Comparison of ENCODE assay signal across 16 mouse cellular contexts in the genomic region with DNA sequence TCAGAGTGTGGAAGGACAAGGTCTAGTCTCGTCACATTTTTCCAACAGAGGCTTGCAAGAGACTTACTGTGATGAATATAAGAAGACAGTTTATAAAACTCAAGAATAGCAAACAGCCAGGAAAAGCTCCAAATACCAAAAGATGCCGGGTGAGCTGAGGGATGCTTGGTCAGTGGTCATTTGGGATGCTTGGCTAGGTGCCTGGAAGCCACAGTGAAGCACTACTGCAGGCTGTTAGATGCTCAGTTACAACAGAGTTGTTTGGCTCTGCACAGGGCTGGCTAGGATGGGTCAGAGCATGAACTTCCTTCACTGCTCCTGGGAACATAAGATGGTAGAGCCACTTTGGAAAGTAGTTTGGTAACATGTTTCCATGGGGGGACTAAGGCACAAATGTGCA.
"Had no signal": no experiment of that assay in that cellular context is flagged by ENCODE, and none has a peak within 500 bp of the region (broad histone marks: within the 10 kb centered on the region; RNA-seq: fewer than 3 reads in every experiment).

No protein-coding gene starts in this region.

- H3K9ac ChIP-seq: kidney, embryonic 15.5 days; liver, embryonic 13.5 days; midbrain, embryonic 15.5 days; neural tube, embryonic 13.5 days had no signal

- H3K4me1 ChIP-seq: kidney, embryonic 15.5 days; midbrain, embryonic 15.5 days; neural tube, embryonic 13.5 days had no signal

- H3K27ac ChIP-seq: kidney, embryonic 15.5 days; liver, embryonic 13.5 days; midbrain, embryonic 15.5 days; neural tube, embryonic 13.5 days had no signal

- H3K4me3 ChIP-seq: kidney, embryonic 15.5 days; liver, embryonic 13.5 days; midbrain, embryonic 15.5 days; myocyte; neural tube, embryonic 13.5 days had no signal

- H3K36me3 ChIP-seq: kidney, embryonic 15.5 days; liver, embryonic 13.5 days; midbrain, embryonic 15.5 days; neural tube, embryonic 13.5 days had no signal

- H3K9me3 ChIP-seq: kidney, embryonic 15.5 days; liver, embryonic 13.5 days; midbrain, embryonic 15.5 days; neural tube, embryonic 13.5 days had no signal

- ATAC-seq: midbrain, embryonic 15.5 days had no signal

- DNase-seq: kidney, adult 8-10 months; kidney, postnatal 14 days; kidney, postnatal 4 days; liver, embryonic 13.5 days; lung, adult 2 months; lung, postnatal 14 days; lung, postnatal 4 days; retina, postnatal 1 day; right cerebral cortex, postnatal 25 days; thymus, adult 2 months; thymus, postnatal 14 days had no signal

- H3K4me2 ChIP-seq: kidney, embryonic 15.5 days; liver, embryonic 13.5 days; midbrain, embryonic 11.5 days; midbrain, embryonic 15.5 days; neural tube, embryonic 13.5 days had no signal

- H3K27me3 ChIP-seq: kidney, embryonic 15.5 days; liver, embryonic 13.5 days; midbrain, embryonic 15.5 days; neural tube, embryonic 13.5 days had no signal
